Mouse (Mus musculus) embryonic fibroblast, embryonic 13.5 days (primary cell): Measurements from ENCODE around the gene 3110082J24Rik.

Experiments
- CTCF ChIP-seq: IDR thresholded peaks from 2 replicates; pipeline ENCODE4 v1.5.1; 2011; ENCODE audit warnings: mild to moderate bottlenecking, control low read depth, low read length, moderate library complexity, borderline replicate concordance; ENCODE audit not compliant: insufficient read depth
- POLR2A ChIP-seq: IDR thresholded peaks from 2 replicates; pipeline ENCODE4 v1.6.1; 2011; ENCODE audit warnings: low read depth, mild to moderate bottlenecking, control low read depth, low read length, moderate library complexity

DNA sequence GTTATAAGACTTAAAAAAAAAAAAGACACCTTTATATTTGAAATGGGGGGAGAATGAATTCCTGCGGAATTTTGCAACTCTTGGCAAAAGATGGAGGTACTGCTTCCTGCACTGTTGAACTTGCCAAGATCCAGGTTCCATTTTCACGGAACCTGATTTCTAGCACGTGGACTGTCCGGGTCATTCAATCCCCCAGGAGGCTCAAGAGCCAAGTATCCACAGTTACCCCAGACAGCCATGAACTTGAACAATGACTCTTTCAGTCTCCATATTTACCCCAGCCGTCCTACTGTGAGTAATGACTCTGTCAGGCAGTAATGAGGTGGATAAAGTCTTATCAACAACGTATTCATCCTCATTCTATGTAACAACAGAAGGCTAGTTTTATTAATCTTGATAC, 40.6 kb upstream of the 3110082J24Rik start:
- no peak for TF ChIP-seq CTCF
- TF ChIP-seq POLR2A: no peak
